Mouse (Mus musculus) gastrocnemius, postnatal 36 days (tissue): Measurements from ENCODE around the gene Syt1. TPM values are rescaled to one million over a fixed set of nuclear protein-coding genes. Genes with fewer than 3 reads are reported as not detected.

ENCODE experiments used
- DNase-seq, 2 experiments: peaks; one replicate each; pipeline ENCODE4 v3.0.0; 2022
- intact Hi-C: fragments of 180-260 bp; cut with DNase I; formaldehyde crosslinking; loops from one replicate; pipeline ENCODE4 v1.15.1; 2025
- total RNA-seq, 2 experiments: library from RNA; stranded (reverse); gene quantifications; 2 replicates each; pipeline ENCODE4 v1.2.3; 2021

The Syt1 gene
- total RNA-seq, 2 experiments from 2014 or later: not detected

- intact Hi-C loops: no loop called here
These were observed 555.6 kb downstream of the Syt1 start for GRCm38 (mm10) chr10:108455204-108455603.

GRCm38 (mm10) chr10:108454691-108455117, 556.1 kb downstream of the Syt1 start:
- intact Hi-C loops: no loop called here
- no peak for DNase-seq

More at GRCm38 (mm10) chr10:108455204-108455603, 555.6 kb downstream of the Syt1 start:
- no peak for DNase-seq

- DNase-seq: no peak
- intact Hi-C loops: no loop called here
These were observed 557.2 kb downstream of the Syt1 start for GRCm38 (mm10) chr10:108453561-108453960.

GRCm38 (mm10) chr10:108452421-108452820, 558.4 kb downstream of the Syt1 start:
- DNase-seq: no peak
- intact Hi-C loops: no loop called here

- intact Hi-C loops: no loop called here
- no peak for DNase-seq
These were observed 559.3 kb downstream of the Syt1 start for GRCm38 (mm10) chr10:108451516-108451915.

- no peak for DNase-seq
- intact Hi-C loops: no loop called here
These were observed 560.4 kb downstream of the Syt1 start for GRCm38 (mm10) chr10:108450401-108450800.

GRCm38 (mm10) chr10:108448421-108448820, 562.4 kb downstream of the Syt1 start:
- DNase-seq: no peak
- intact Hi-C loops: loop anchor here (5.0 to 10.0 kb wide), 2 partner anchors 89 to 644 kb away; no protein-coding TSS in a partner anchor
